ENCODE assay signal across 9 mouse cellular contexts in genomic region chr2:33957754-33958153, GRCm38 (mm10).
DNase-seq lines count a peak whose midpoint lies in the region; ATAC-seq and TF ChIP-seq lines count a peak whose summit lies in the region.
"Had no signal": no experiment of that assay in that cellular context is flagged by ENCODE, and none has a peak within 500 bp of the region (broad histone marks: within the 10 kb centered on the region; RNA-seq: fewer than 3 reads in every experiment).

No protein-coding gene starts in this region.

- WGBS in hindbrain, embryonic 10.5 days, result 67% methylated on average over 6 of the region's 6 CpGs
- WGBS in hindbrain, embryonic 12.5 days, result 60% methylated on average over 6 of the region's 6 CpGs
- 50% methylated on average over 6 of the region's 6 CpGs for WGBS in limb, embryonic 14.5 days
- WGBS in thymus, adult 2 months, result 68% methylated on average over 6 of the region's 6 CpGs

- no peaks in the 10 kb centered on the region for H3K36me3 ChIP-seq in hindbrain, embryonic 10.5 days
- H3K36me3 ChIP-seq in hindbrain, embryonic 12.5 days, result no peaks in the 10 kb centered on the region
- no peaks in the 10 kb centered on the region for H3K36me3 ChIP-seq in limb, embryonic 14.5 days (ENCODE audit: control insufficient read depth, insufficient read depth, low read length)
- no peaks in the 10 kb centered on the region for H3K36me3 ChIP-seq in thymus, adult 2 months (ENCODE audit: control insufficient read depth, insufficient read depth, low read length)

- H3K4me2 ChIP-seq in hindbrain, embryonic 12.5 days (replicated peaks), result no peak overlapping the region
- no peak overlapping the region for H3K4me2 ChIP-seq in limb, embryonic 14.5 days (replicated peaks; ENCODE audit: low read depth, low read length, severe bottlenecking)

- no peak overlapping the region for H3K27ac ChIP-seq in hindbrain, embryonic 10.5 days
- H3K27ac ChIP-seq in hindbrain, embryonic 12.5 days, result no peak overlapping the region
- H3K27ac ChIP-seq in limb, embryonic 14.5 days (replicated peaks; ENCODE audit: low read depth, low read length), result no peak overlapping the region
- no peak overlapping the region for H3K27ac ChIP-seq in thymus, adult 2 months (ENCODE audit: control insufficient read depth, insufficient read depth, low read length)

- 0 out of 2 replicates have a peak, but pooled peaks cover 2% of the 10 kb centered on the region for H3K9me3 ChIP-seq in hindbrain, embryonic 10.5 days
- 0 out of 2 replicates have a peak, but pooled peaks cover 6% of the 10 kb centered on the region for H3K9me3 ChIP-seq in hindbrain, embryonic 12.5 days (replicated peaks)
- no peaks in the 10 kb centered on the region for H3K9me3 ChIP-seq in limb, embryonic 14.5 days (ENCODE audit: control insufficient read depth, low read length)

- ATAC-seq in hindbrain, embryonic 12.5 days (ENCODE audit: low FRiP score), result no peak
- peak; percentile 45; the same call in 1 of the 2 replicates for ATAC-seq in common myeloid progenitor, adult 5-6 weeks (replicated peaks; ENCODE audit: low read depth, poor library complexity, severe bottlenecking)
- no peak for ATAC-seq in limb, embryonic 14.5 days (ENCODE audit: low FRiP score, low read depth)

- no peaks in the 10 kb centered on the region for H3K27me3 ChIP-seq in hindbrain, embryonic 10.5 days (ENCODE audit: insufficient read depth, poor library complexity, severe bottlenecking)
- H3K27me3 ChIP-seq in hindbrain, embryonic 12.5 days, result no peaks in the 10 kb centered on the region
- no peaks in the 10 kb centered on the region for H3K27me3 ChIP-seq in limb, embryonic 14.5 days (ENCODE audit: control insufficient read depth, insufficient read depth, low read length)
- H3K27me3 ChIP-seq in thymus, adult 2 months (ENCODE audit: control insufficient read depth, insufficient read depth, low read length), result no peaks in the 10 kb centered on the region

- H3K4me1 ChIP-seq in hindbrain, embryonic 10.5 days (replicated peaks), result no peaks in the 10 kb centered on the region
- no peaks in the 10 kb centered on the region for H3K4me1 ChIP-seq in hindbrain, embryonic 12.5 days
- no peaks in the 10 kb centered on the region for H3K4me1 ChIP-seq in limb, embryonic 14.5 days (ENCODE audit: control insufficient read depth, insufficient read depth, low read length)
- H3K4me1 ChIP-seq in thymus, adult 2 months (replicated peaks; ENCODE audit: control insufficient read depth, insufficient read depth, low read length), result no peaks in the 10 kb centered on the region

- peak; percentile 40 for DNase-seq in hindbrain, embryonic 10.5 days (ENCODE audit: low spot score)
- peak; percentile 27 for DNase-seq in urinary bladder, postnatal 25 days (ENCODE audit: low spot score)
- DNase-seq in urinary bladder, postnatal 36 days (ENCODE audit: low spot score in 2 of 2), result no peak
- DNase-seq in limb, embryonic 14.5 days (ENCODE audit: low spot score), result peak; percentile 25
- DNase-seq in thymus, adult 2 months, result peak; percentile 51
- DNase-seq in Muller cell, postnatal 12 days (ENCODE audit: inconsistent ontology term), result no peak

- no peak overlapping the region for H3K9ac ChIP-seq in hindbrain, embryonic 12.5 days
- H3K9ac ChIP-seq in limb, embryonic 14.5 days (ENCODE audit: low read depth, low read length, severe bottlenecking), result no peak overlapping the region

- no peak for TF ChIP-seq POLR2A in limb, embryonic 14.5 days (IDR thresholded peaks at IDR 0.05; ENCODE audit: borderline replicate concordance, extremely low read depth, insufficient read depth, insufficient read length)
- no peak for TF ChIP-seq POLR2A in thymus, adult 2 months (IDR thresholded peaks at IDR 0.05; ENCODE audit: control insufficient read depth, extremely low read depth, insufficient read depth, low read length, poor library complexity)

- peak; percentile 47; the same call in 1 of the 2 replicates for TF ChIP-seq CTCF in thymus, adult 2 months (IDR thresholded peaks at IDR 0.05; ENCODE audit: borderline replicate concordance, control insufficient read depth, extremely low read depth, insufficient read depth, low read length, poor library complexity)

- H3K4me3 ChIP-seq in hindbrain, embryonic 10.5 days, result no peak overlapping the region
- H3K4me3 ChIP-seq in hindbrain, embryonic 12.5 days, result no peak overlapping the region
- no peak overlapping the region for H3K4me3 ChIP-seq in limb, embryonic 14.5 days (replicated peaks; ENCODE audit: low read length)
- no peak overlapping the region for H3K4me3 ChIP-seq in thymus, adult 2 months (ENCODE audit: control insufficient read depth, insufficient read depth, low read length)
- H3K4me3 ChIP-seq: megakaryocyte, embryonic 14.5 days had no signal

Comparison
In these comparisons a context has a peak if more than half of its experiments do, and no peak if none do; other contexts are left out.
1. DNase-seq: peak in hindbrain, embryonic 10.5 days (single experiment), urinary bladder, postnatal 25 days (single experiment), limb, embryonic 14.5 days (single experiment) and thymus, adult 2 months (single experiment); none in urinary bladder, postnatal 36 days (0 of 2) and Muller cell, postnatal 12 days (single experiment).